Mouse (Mus musculus): Measurements from ENCODE around the gene Atp8a2. TPM values are rescaled to one million over a fixed set of nuclear protein-coding genes. Genes with fewer than 3 reads are reported as not detected.
"Not testable (repeated sequence)": the region's sequence is repeated elsewhere in the genome, so short reads cannot be mapped to it uniquely, and the experiment has no call there.

The Atp8a2 gene
- total RNA-seq, 2 experiments from 2014 or later = 45.1 to 51.3 TPM

DNA sequence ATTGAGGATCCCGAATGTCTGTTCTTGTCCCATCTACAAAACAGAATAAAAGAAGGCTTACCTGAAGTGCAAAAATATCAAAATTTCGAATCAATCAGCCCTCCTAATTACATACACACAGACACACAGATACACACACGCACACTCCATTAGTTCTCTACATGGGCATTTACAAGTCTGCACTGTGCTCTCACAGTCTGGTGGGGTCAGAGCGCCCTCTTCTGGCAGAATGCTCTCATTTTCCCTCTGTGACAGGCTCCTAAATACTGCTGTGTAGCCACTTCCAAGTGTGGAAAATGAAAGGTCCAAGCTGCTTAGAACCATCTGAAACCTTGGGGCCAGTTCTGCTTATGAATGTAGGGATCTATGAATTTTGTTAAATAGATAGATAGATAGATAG is 181.1 kb downstream of the Atp8a2 start:
- DNase-seq = peak; percentile 78

- DNase-seq = no peak
These were observed 195.2 kb downstream of the Atp8a2 start for GRCm38 (mm10) chr14:60001801-60002200.

GRCm38 (mm10) chr14:59988860-59989259 is 208.1 kb downstream of the Atp8a2 start:
- DNase-seq = no peak

- DNase-seq = no peak
These were observed 209.0 kb downstream of the Atp8a2 start for GRCm38 (mm10) chr14:59987975-59988374.

DNA sequence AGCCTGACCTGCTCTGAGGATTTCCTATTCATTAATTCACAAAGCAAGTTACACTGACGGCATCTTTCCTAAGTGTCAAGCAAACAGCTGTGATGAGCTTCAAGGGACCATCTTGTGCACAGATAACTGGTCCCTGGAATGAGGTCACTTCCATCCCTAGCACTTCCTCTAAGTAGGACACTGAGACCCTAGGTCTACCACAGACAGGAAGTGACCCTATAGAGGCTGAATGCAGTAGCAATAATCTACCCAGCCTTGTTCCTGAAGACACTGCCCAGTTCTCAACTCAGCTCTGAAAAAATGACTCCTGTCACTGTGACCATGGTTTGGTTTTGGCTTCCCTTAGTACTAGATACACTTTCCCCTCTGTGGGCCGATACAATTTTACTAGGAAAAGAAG is 219.0 kb downstream of the Atp8a2 start:
- DNase-seq = no peak

GRCm38 (mm10) chr14:59971221-59971730 is 225.7 kb downstream of the Atp8a2 start:
- no peak for DNase-seq

GRCm38 (mm10) chr14:59969485-59970134 is 227.4 kb downstream of the Atp8a2 start:
- no peak for DNase-seq

GRCm38 (mm10) chr14:59967847-59968550 is 229.0 kb downstream of the Atp8a2 start:
- DNase-seq = no peak

- DNase-seq = no peak
These were observed 230.0 kb downstream of the Atp8a2 start for GRCm38 (mm10) chr14:59966981-59967380.

DNA sequence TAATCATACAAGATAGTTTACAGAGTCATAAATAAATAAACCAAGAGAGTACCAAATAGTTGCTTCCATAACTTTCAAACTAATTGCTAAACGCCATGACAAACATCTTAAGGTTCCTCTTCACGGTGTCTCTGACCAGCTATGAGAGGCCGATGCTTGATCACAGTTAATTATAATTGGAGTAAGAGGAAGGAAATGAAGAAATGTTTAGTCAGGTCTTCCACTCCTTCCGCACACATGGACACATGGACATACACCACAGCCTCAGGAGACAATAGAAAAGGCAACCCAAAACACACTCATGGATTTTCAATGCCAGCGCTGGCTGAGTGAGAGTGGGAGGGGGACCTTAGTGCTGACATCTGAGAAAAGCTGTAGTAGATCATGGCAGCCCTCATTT is 232.4 kb downstream of the Atp8a2 start:
- no peak for DNase-seq

DNA sequence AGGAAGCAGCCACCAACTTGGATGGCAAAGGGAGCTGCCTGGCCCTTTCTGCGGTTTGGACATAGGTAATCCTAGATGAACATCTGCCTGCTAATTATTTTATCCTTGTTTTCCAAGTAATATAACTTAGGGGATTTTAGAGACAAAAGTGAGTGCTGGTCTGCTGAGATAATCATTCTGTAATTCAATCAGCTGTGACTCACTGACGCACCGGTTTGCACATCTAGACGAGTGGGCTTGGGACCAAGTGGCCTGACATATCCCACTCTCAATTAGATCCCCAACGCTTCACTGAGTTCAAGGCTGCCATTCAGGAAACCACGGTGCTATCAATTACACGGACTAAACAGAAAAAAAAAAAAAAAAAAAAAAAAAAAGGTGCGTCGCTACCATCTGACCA is 236.0 kb downstream of the Atp8a2 start:
- DNase-seq = no peak

GRCm38 (mm10) chr14:59960214-59960890 is 236.6 kb downstream of the Atp8a2 start:
- no peak for DNase-seq

GRCm38 (mm10) chr14:59959723-59960122 is 237.3 kb downstream of the Atp8a2 start:
- no peak for DNase-seq

GRCm38 (mm10) chr14:59949983-59950382 is 247.0 kb downstream of the Atp8a2 start:
- no peak for DNase-seq

- DNase-seq = peak; percentile 72 to 84
These were observed 253.9 kb downstream of the Atp8a2 start for GRCm38 (mm10) chr14:59942864-59943611.

DNA sequence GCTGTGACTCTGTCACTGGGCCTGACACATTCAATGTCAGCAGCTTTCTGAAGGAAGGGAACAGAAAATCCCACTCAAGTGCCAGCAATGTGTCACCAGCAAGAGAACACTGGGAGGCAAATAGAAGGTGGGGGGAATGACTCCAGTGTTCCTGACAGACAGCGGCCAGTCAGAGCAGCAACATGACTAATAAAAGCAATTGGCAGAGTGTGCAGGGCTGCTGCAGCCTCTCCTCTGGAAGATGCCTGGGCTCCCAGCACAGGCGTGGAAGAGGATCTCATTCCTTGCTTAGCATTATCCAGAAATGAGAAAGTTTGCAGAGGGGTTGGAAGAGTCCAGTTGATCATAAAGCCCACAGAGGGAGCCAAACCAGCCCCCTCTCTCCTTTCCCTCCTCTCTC is 254.8 kb downstream of the Atp8a2 start:
- no peak for DNase-seq

GRCm38 (mm10) chr14:59932355-59932754 is 264.6 kb downstream of the Atp8a2 start:
- DNase-seq = no peak

DNA sequence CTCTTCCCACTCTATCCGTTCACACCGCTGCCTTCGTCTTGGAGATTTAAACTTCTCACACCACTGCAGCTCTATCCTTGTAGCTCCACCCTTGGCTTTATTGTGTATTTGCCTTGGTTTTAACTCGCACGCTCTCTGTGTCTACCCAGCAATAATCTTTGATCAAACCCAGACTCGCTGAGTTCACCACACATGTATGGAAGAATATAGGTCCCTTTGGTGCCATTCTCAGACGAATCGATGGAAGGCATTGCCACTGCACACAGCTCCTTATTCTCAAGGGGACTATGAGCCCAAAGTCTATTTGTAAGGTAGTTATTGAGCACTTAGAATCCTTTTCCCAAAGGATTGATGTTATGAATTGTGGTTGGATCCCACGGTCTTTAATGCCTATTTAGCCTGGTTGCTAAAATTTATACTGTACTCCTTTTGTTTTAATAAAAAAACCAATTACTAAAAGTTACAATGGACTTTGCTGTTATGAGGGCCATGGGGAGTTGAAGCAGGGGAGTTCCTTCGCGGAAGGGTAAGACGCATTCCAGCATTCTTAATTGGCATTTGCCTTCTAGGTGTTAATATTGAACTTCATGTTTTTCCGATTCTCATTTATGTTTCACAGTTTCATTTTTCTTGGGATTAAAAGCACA is 265.4 kb downstream of the Atp8a2 start:
- DNase-seq = no peak

DNA sequence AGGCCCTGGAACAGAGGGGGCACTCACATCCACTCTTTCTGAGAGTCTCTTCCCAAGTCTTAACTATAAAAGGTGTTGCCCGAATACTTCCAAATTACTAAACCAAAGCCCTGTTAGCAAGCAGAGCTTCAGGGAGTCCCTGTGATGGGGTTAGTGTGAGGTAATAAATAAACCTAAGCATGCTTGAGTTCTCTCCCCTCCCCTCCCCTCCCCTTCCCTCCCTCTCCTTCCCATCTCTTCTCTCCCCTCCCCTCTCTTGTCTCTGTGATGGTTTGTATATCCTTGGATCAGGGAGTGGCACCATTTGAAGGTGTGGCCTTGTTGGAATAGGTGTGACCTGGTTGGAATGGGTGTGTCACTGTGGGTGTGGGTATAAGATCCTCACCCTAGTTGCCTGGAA is 267.8 kb downstream of the Atp8a2 start:
- DNase-seq = not testable (repeated sequence)

DNA sequence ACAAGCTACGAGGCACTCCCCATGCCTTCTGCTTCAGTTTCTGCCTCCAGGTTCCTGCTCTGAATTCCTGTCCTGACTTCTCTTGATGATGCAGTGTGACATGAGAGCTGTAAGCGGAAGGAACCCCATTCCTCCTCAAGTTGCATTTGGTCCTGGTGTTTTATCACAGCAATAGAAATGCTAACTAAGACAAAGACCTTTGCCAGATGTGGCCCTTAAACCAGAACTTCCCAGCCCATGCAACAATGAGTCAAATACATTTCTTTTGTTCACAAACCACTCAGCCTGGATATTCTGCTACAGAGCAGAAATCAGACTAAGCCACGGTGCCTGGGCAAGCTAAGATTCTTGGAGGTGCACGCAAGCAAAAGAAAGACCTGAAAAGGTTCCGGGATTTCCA is 268.2 kb downstream of the Atp8a2 start:
- DNase-seq = no peak

- no peak for DNase-seq
These were observed 269.2 kb downstream of the Atp8a2 start for GRCm38 (mm10) chr14:59927804-59928203.

DNA sequence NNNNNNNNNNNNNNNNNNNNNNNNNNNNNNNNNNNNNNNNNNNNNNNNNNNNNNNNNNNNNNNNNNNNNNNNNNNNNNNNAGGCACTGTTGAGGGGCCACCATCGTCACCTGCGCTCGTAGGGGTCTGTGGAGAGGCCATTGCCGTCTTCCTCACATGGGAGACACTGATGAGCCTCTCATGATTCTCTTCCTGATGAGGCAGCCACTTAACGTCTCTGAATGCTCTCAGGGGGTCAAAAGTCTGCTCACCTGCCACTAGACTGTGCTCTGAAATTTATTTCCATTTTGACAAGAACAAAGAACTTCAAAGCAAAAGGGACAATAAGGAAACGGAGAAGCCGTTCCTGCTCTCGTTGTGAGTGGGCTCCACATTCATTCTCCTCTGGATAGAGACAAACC is 277.1 kb downstream of the Atp8a2 start:
- no peak for DNase-seq
